Mouse (Mus musculus) liver, postnatal 0 days (tissue): ENCODE results near the gene Lbh.

Source experiments
- CTCF ChIP-seq: sonication (generic); IDR thresholded peaks from 2 replicates; pipeline ENCODE4 v1.5.1; 2016; ENCODE audit warnings: antibody characterized with exemption, low read depth
- EP300 ChIP-seq: IDR thresholded peaks from 2 replicates; pipeline ENCODE4 v1.6.1; 2016; ENCODE audit warnings: antibody characterized with exemption, low read depth, mild to moderate bottlenecking

DNA sequence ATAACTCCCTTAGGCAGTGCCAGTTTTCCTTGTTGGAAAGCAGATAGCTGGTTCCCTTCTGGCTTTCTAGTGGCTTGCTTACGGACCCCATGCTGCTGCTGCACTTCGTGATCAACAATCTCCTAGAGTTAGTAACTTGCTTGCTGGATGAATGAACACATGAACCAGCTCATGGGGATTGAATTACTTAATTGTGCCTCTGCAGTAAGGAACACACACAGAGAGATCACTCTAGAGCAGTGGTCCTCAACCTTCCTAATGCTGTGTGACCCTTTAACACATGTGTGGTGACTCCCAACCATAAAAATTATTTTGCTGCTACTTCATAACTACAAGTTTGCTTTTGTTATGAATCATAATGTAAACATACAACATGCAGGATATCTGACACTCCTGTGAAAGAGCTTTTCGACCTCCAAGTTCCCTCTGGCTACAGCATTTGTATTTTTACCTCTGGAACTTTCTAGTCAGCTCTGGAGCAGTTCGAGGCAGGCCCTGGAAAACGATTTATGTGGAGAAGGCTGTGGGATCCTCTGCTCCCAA is 41.5 kb downstream of the Lbh start:
- TF ChIP-seq CTCF (no peak), EP300 (no peak)
